Mouse (Mus musculus) neural tube, embryonic 12.5 days (tissue): ENCODE results near the gene Usmg5. TPM values are rescaled to one million over a fixed set of nuclear protein-coding genes. Genes with fewer than 3 reads are reported as not detected.

Experiments
- ATAC-seq: fragments of 200-750 bp; cut with Nextera tagmentation; 2 replicates; pipeline ENCODE4 v1.8.0; 2017; ENCODE audit warnings: low read depth, mild to moderate bottlenecking, moderate TSS enrichment, moderate library complexity; ENCODE audit not compliant: low FRiP score
- H3K27ac ChIP-seq: fragments of 300-500 bp; sonication (generic); 2 replicates; pipeline ENCODE4 v1.5.1; 2016
- H3K27me3 ChIP-seq: fragments of 300-500 bp; sonication (generic); replicated peaks from 2 replicates; pipeline ENCODE4 v1.6.1; 2016; ENCODE audit warnings: mild to moderate bottlenecking
- H3K36me3 ChIP-seq: fragments of 300-500 bp; sonication (generic); 2 replicates; pipeline ENCODE4 v1.6.1; 2016; ENCODE audit warnings: mild to moderate bottlenecking
- H3K4me1 ChIP-seq: fragments of 300-500 bp; sonication (generic); 2 replicates; pipeline ENCODE4 v1.6.1; 2016
- H3K4me2 ChIP-seq: fragments of 300-500 bp; sonication (generic); replicated peaks from 2 replicates; pipeline ENCODE4 v1.6.1; 2016; ENCODE audit warnings: mild to moderate bottlenecking
- H3K4me3 ChIP-seq: fragments of 300-500 bp; sonication (generic); 2 replicates; pipeline ENCODE4 v1.5.1; 2016
- H3K9ac ChIP-seq: fragments of 300-500 bp; sonication (generic); 2 replicates; pipeline ENCODE4 v1.6.1; 2016; ENCODE audit warnings: mild to moderate bottlenecking
- H3K9me3 ChIP-seq: fragments of 300-500 bp; sonication (generic); 2 replicates; pipeline ENCODE4 v1.6.1; 2016; ENCODE audit warnings: mild to moderate bottlenecking
- WGBS: fragments of 180-500 bp; shearing (Covaris S2); methylation state at CpG from one replicate; pipeline ENCODE4 v1.1.7; 2016; 5-methylcytosine and 5-hydroxymethylcytosine counted together
- polyA plus RNA-seq: library from polyadenylated mRNA; unstranded; fragments of >200 nt; fragmentation: Nextera tagmentation; extraction: Ambion mirVana; gene quantifications from 2 replicates; pipeline ENCODE4 v1.2.1, GENCODE M21; 2016

Usmg5 gene
- polyA plus RNA-seq, 1 experiment from 2014 or later, result 1,410 TPM

DNA sequence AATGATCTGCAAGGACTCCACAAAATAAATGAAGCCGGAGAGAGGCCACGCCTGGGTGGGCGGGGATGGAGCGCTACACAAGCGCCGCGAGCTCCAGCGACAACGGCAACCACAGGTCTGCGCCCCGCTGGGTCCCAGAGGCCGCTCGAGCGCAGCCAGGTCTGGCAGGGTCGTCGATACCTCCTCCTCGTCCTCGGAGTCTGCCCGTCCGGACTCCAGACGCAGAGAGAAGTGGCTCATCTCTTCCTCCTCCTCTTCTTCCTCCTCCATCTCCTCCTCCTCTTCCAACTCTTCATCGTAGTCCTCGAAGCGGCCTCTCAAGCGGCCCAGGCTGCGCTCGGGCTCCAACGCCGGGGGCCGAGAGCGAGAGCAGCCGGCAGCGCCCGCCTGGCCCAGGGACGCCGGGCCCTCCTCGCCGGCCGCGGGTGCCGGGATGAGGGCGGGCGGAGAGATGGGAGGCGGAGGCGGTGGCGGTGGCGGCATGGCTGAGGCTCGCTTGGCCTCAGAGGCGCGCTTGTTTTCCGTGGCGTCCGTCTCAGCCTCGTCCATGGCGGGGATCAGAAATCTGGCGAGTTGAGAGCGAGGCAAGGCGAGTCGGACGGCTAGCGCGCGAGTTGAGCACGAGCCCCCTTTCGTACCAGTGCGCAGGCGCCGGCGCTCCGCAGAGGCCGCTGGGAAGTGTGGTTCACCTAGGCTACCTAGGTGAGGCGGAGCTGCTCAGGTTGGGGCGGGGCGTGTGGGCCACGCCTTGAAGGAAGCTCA lies 40.0 kb downstream of the Usmg5 start, which contains the start of gene Pcgf6:
Gene Pcgf6 (minus strand): TSS at position 636 of the 762 bp plus-strand sequence.
- H3K9me3 ChIP-seq, result no peaks in the 10 kb centered on the region
- H3K27me3 ChIP-seq, result no peaks in the 10 kb centered on the region
- H3K9ac ChIP-seq, result peak within 1 kb of the TSS; percentile 90
- H3K27ac ChIP-seq, result peak within 1 kb of the TSS; percentile 93
- peaks cover 15% of the 10 kb centered on the region for H3K4me1 ChIP-seq
- H3K36me3 ChIP-seq, result peaks cover 21% of the 10 kb centered on the region
- WGBS, result 1% methylated on average over 75 of the region's 75 CpGs
- H3K4me3 ChIP-seq, result peak within 1 kb of the TSS; percentile 78
- peak; percentile 93 for ATAC-seq
- H3K4me2 ChIP-seq, result peak within 1 kb of the TSS; percentile 70

DNA sequence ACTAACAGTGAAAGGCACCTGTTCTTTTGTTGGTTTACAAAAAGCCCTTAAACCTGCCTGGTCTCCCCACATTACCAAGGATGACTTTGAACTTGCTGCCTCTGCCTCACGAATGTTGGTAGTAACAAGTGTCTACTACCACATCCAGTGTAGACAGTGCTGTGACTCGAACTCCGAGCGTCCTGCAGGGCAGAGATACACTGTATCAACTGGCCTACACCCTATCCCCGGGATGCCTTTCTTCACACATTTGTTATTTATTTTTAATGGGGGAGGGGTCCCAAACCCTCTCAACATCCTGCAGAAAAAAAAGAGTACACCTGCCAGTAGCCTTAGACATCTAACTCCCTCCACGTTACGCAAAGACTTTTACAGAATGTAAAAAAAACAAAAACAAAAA lies 40.6 kb downstream of the Usmg5 start:
- Histone ChIP-seq H3K4me1 (peaks cover 15% of the 10 kb centered on the region), H3K9me3 (no peaks in the 10 kb centered on the region), H3K27me3 (no peaks in the 10 kb centered on the region), H3K27ac (no peak overlapping the region), H3K4me3 (peak overlapping the region; percentile 78), H3K4me2 (peak overlapping the region; percentile 70), H3K36me3 (peaks cover 23% of the 10 kb centered on the region), H3K9ac (peak overlapping the region; percentile 90)
- ATAC-seq, result no peak
- 9% methylated on average over 7 of the region's 7 CpGs for WGBS

DNA sequence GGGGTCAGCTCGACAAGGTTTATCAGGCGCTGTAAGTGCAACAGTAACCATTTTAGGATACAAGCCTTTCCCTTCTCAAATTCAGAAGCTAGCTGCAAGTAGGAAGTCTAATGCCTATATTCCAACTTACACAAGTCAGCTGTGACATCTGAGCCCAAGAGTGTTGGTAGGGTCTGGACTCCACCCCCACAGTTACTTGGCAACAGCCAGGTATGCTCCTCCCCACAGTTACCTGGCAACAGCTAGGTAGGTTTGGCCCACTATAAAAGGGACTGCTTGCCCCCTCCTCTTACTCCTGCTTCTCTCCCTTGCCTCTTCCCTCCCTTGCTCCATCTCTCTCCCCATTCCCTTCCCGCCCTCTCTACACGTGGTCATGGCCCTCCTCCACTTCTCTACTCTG lies 41.4 kb downstream of the Usmg5 start:
- no peak overlapping the region for H3K4me3 ChIP-seq
- peaks cover 24% of the 10 kb centered on the region for H3K36me3 ChIP-seq
- H3K4me1 ChIP-seq, result peaks cover 15% of the 10 kb centered on the region
- no peaks in the 10 kb centered on the region for H3K9me3 ChIP-seq
- no peaks in the 10 kb centered on the region for H3K27me3 ChIP-seq
- H3K9ac ChIP-seq, result no peak overlapping the region
- H3K27ac ChIP-seq, result no peak overlapping the region
- H3K4me2 ChIP-seq, result peak overlapping the region; percentile 70
- 70% methylated on average over 4 of the region's 4 CpGs for WGBS
- ATAC-seq, result no peak

DNA sequence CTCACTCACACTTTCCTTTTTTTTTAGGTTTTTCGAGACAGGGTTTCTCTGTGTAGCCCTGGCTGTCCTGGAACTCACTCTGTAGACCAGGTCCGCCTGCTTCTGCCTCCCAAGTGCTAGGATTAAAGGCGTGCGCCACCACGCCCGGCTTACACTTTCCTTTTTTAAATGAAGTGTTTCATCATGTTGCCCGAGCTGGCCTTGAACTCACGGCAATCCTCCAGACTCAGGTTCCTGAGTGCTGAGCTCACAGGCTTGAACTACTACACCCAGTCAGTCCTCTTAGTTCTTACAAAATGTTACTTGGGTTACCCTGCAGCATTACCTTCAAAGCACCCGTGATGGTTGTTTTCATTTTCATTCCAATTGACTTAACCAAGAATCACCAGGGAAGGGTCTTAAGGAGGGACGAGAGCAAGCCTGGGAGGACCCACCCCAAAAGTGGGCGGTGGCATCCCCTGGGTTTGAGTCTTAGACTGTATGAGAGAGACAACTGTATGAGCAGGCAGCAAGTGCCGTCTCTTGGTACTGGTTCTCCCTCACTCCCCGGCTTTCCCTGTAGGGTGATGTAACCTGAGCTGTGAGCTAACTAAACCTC lies 43.1 kb downstream of the Usmg5 start:
- Histone ChIP-seq H3K4me2 (no peak overlapping the region), H3K4me3 (no peak overlapping the region), H3K27me3 (no peaks in the 10 kb centered on the region), H3K9ac (no peak overlapping the region), H3K36me3 (peaks cover 31% of the 10 kb centered on the region), H3K4me1 (peaks cover 15% of the 10 kb centered on the region), H3K27ac (no peak overlapping the region), H3K9me3 (no peaks in the 10 kb centered on the region)
- ATAC-seq, result no peak
- 86% methylated on average over 13 of the region's 13 CpGs for WGBS

DNA sequence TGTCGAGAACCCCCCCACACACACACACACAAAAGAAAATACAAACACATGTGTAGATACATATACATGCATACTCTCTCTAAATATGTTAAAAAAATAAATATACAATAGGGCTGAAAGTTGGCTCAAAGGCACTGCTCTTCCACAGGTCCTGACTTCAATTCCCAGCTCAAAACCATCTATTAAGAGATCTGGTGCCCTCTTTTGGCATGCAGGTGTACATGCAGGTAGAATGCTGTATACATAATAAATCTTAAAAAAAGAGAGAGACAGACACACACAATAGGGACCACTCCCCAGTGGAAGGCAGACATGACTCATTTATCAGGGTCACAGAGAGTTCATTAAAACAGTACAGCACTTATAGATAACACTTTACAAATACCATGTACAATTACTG lies 44.1 kb downstream of the Usmg5 start:
- Histone ChIP-seq H3K27me3 (no peaks in the 10 kb centered on the region), H3K9ac (no peak overlapping the region), H3K27ac (no peak overlapping the region), H3K9me3 (no peaks in the 10 kb centered on the region), H3K4me3 (no peak overlapping the region), H3K4me2 (no peak overlapping the region), H3K4me1 (peaks cover 15% of the 10 kb centered on the region), H3K36me3 (peaks cover 34% of the 10 kb centered on the region)
- ATAC-seq, result no peak
- 94% methylated on average over 1 of the region's 1 CpGs for WGBS

DNA sequence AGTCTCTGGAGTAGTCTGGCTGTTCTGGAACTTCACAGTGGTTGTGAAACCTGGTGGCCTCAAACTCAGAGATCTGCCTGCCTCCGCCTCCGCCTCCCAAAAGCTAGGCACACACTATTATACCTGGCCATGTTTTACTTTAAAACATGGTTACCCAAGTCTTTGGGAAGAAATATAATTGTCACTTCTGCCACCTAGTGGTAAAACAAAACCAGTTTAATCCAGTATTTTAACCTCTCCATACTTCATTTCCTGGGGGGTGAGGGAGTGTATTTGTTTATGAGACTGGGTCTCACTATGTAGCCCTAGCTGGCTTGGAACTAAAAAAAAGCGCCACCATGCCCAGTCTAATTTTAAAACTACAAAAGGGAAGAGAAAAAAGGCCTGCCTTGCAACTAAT lies 46.8 kb downstream of the Usmg5 start:
- H3K4me3 ChIP-seq, result no peak overlapping the region
- no peaks in the 10 kb centered on the region for H3K9me3 ChIP-seq
- no peak overlapping the region for H3K4me2 ChIP-seq
- 92% methylated on average over 3 of the region's 3 CpGs for WGBS
- ATAC-seq, result no peak
- H3K9ac ChIP-seq, result no peak overlapping the region
- H3K36me3 ChIP-seq, result peaks cover 59% of the 10 kb centered on the region
- H3K27ac ChIP-seq, result no peak overlapping the region
- H3K27me3 ChIP-seq, result no peaks in the 10 kb centered on the region
- no peaks in the 10 kb centered on the region; the same call in 1 of the 2 replicates for H3K4me1 ChIP-seq

DNA sequence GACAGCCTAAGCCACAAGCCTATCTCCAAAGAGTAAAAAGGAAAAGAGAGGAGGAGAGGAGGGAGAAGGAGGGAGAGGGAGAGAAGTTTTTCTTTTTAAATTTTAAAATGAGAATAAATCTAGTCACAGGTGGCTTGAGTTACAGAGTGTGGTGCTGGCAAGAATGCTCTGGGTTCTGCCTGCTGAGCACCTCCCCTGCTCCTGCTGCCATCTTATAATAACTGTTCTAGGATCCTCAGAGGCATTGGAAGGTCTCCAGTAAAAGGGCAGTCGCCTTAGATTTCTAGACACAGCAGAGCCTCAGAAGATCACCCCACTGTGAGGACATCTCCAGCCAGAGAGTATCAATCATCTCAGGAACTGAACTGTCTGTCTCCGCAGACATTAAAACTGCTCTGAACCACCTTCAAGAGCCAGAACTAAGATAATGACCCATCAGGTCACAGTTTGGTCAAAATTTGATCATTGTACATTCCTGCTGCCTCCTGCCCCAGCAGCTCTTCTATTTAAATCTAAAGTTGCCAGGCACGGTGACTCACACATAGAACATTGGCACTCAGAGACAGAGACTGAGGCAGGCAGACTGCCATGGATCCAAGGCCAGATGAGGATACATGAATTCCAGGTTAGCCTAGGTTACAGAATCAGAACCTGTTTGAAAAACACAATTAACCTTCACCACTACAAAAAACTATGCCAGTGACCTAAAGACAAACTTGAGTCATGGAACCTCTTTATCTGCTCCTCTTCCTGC lies 49.5 kb downstream of the Usmg5 start:
- Histone ChIP-seq H3K4me3 (no peak overlapping the region), H3K36me3 (peaks cover 55% of the 10 kb centered on the region), H3K27ac (no peak overlapping the region), H3K9me3 (no peaks in the 10 kb centered on the region), H3K4me2 (no peak overlapping the region), H3K4me1 (no peaks in the 10 kb centered on the region), H3K9ac (no peak overlapping the region), H3K27me3 (no peaks in the 10 kb centered on the region)
- no peak for ATAC-seq
- 88% methylated on average over 3 of the region's 3 CpGs for WGBS

DNA sequence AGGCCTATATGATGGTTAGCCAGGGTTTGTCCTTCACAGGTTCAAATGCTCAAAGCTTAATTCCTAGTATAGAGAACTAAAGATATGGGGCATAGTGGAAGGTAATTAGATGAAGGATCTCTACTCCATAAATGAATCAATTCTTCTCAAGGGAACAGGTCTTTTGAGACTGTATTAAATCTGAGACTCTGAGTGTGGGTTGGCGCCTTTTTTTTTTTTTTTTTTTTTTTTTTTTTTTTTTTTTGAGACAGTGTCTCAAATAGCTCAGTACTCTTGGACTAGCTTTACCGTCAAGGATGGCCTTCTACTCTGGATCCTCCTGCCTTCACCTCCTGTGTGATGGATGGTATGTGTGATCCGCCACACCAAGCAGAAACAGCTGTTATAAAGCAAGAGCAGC lies 53.9 kb downstream of the Usmg5 start:
- Histone ChIP-seq H3K4me1 (no peaks in the 10 kb centered on the region), H3K4me2 (no peak overlapping the region), H3K9me3 (no peaks in the 10 kb centered on the region), H3K36me3 (peaks cover 65% of the 10 kb centered on the region), H3K27me3 (no peaks in the 10 kb centered on the region), H3K9ac (no peak overlapping the region), H3K4me3 (no peak overlapping the region), H3K27ac (no peak overlapping the region)
- 88% methylated on average over 3 of the region's 3 CpGs for WGBS
- no peak for ATAC-seq

DNA sequence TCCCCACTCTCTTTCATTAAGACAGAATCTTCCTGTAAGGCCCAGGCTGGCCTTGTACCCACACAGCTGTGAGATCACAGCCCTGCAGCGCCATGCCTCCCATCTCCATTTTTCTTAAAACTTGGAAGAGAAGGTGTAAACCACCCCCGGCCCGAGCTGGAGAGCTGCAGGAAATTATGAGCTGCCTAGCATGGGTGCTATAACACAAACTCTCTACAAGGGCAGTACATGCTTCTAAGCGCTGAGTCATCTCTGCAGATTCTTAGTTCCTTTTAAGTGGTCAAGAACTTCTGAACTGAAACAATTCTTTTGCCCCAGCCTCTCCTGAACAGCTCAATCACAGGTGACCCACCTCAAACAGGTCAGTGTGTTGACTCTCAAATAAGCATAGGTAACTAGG lies 55.5 kb downstream of the Usmg5 start:
- Histone ChIP-seq H3K4me2 (no peak overlapping the region), H3K4me1 (no peaks in the 10 kb centered on the region), H3K36me3 (peaks cover 50% of the 10 kb centered on the region), H3K4me3 (no peak overlapping the region), H3K9ac (no peak overlapping the region), H3K9me3 (no peaks in the 10 kb centered on the region), H3K27me3 (no peaks in the 10 kb centered on the region), H3K27ac (no peak overlapping the region)
- 94% methylated on average over 4 of the region's 4 CpGs for WGBS
- ATAC-seq, result no peak

Other genes with a start within 250 kb of the Usmg5 start
- 632 and 642 TPM in 2 replicates for gene Ina, start 75.9 kb downstream of the Usmg5 start, polyA plus RNA-seq
- gene Nt5c2, start 75.5 kb downstream of the Usmg5 start, polyA plus RNA-seq, result 76.9 and 81.5 TPM in 2 replicates
- 33.3 and 34.3 TPM in 2 replicates for gene Pcgf6, start 39.7 kb downstream of the Usmg5 start, polyA plus RNA-seq
- gene Taf5, start 22.9 kb downstream of the Usmg5 start, polyA plus RNA-seq, result 9.7 and 12.6 TPM in 2 replicates
- 10.0 and 10.1 TPM in 2 replicates for gene Pdcd11, start 121 bp upstream of the Usmg5 start, polyA plus RNA-seq
- 1.9 and 2.0 TPM in 2 replicates for gene Calhm2, start 47.6 kb upstream of the Usmg5 start, polyA plus RNA-seq
- not detected in 2 replicates for gene Calhm1, start 53.6 kb upstream of the Usmg5 start, polyA plus RNA-seq
- not detected in 2 replicates for gene Calhm3, start 67.1 kb upstream of the Usmg5 start, polyA plus RNA-seq
- gene Neurl1a, start 88.2 kb upstream of the Usmg5 start, polyA plus RNA-seq, result 6.3 TPM in 2 replicates